Mouse (Mus musculus): ENCODE measurements around the gene Arid4a. TPM values are rescaled to one million over a fixed set of nuclear protein-coding genes. Genes with fewer than 3 reads are reported as not detected.

Arid4a gene
- 32.6 and 34.4 TPM in 2 replicates for polyA plus RNA-seq (2014; fragmentation: Nextera tagmentation; extraction: Ambion mirVana)

- Histone ChIP-seq H3K27ac (ENCODE audit: low read depth, low read length) (peak within 1 kb of the TSS; percentile 92), H3K9ac (ENCODE audit: low read length) (peak within 1 kb of the TSS; percentile 80), H3K4me1 (ENCODE audit: control insufficient read depth, insufficient read depth, low read length) (peaks cover 13% of the 10 kb centered on the region), H3K36me3 (ENCODE audit: control insufficient read depth, insufficient read depth, low read length) (peaks cover 4% of the 10 kb centered on the region; the same call in 1 of the 2 replicates), H3K4me2 (ENCODE audit: low read depth) (peak within 1 kb of the TSS; percentile 72), H3K9me3 (ENCODE audit: control insufficient read depth, low read length) (no peaks in the 10 kb centered on the region), H3K4me3 (ENCODE audit: low read depth, low read length) (peak within 1 kb of the TSS; percentile 95), H3K27me3 (ENCODE audit: control insufficient read depth, insufficient read depth, low read length) (no peaks in the 10 kb centered on the region)
- WGBS: under 1% methylated on average over 59 of the region's 61 CpGs
- ATAC-seq (ENCODE audit: insufficient read depth, low FRiP score, low TSS enrichment) (peak; percentile 99), DNase-seq (ENCODE audit: low spot score) (peak; percentile 97)
Measured at GRCm38 (mm10) chr12:71015363-71016210, at the start of gene Arid4a. TSS of gene Arid4a (plus strand) at chr12:71015990.

- Histone ChIP-seq H3K4me2 (ENCODE audit: low read depth) (peak overlapping the region; percentile 43), H3K27me3 (ENCODE audit: control insufficient read depth, insufficient read depth, low read length) (no peaks in the 10 kb centered on the region), H3K9me3 (ENCODE audit: control insufficient read depth, low read length) (no peaks in the 10 kb centered on the region), H3K4me3 (ENCODE audit: low read depth, low read length) (peak overlapping the region; percentile 54), H3K36me3 (ENCODE audit: control insufficient read depth, insufficient read depth, low read length) (0 out of 2 replicates have a peak, but pooled peaks cover 2% of the 10 kb centered on the region), H3K4me1 (ENCODE audit: control insufficient read depth, insufficient read depth, low read length) (no peaks in the 10 kb centered on the region), H3K9ac (ENCODE audit: low read length) (peak overlapping the region; percentile 72; the same call in 1 of the 2 replicates), H3K27ac (ENCODE audit: low read depth, low read length) (no peak overlapping the region)
- no peak for DNase-seq (ENCODE audit: low spot score)
- ATAC-seq (ENCODE audit: insufficient read depth, low FRiP score, low TSS enrichment): no peak
- WGBS: 58% methylated on average over 8 of the region's 8 CpGs
Measured at GRCm38 (mm10) chr12:70967581-70967980, 48.2 kb upstream of the Arid4a start.

- DNase-seq (ENCODE audit: low spot score) (peak; percentile 86), ATAC-seq (ENCODE audit: insufficient read depth, low FRiP score, low TSS enrichment) (peak; percentile 77)
- H3K4me1 ChIP-seq (ENCODE audit: control insufficient read depth, insufficient read depth, low read length): no peaks in the 10 kb centered on the region
- H3K4me3 ChIP-seq (ENCODE audit: low read depth, low read length): peak overlapping the region; percentile 54
- H3K4me2 ChIP-seq (ENCODE audit: low read depth): peak overlapping the region; percentile 43
- H3K9ac ChIP-seq (ENCODE audit: low read length): peak overlapping the region; percentile 72
- H3K27ac ChIP-seq (ENCODE audit: low read depth, low read length): peak overlapping the region; percentile 47; the same call in 1 of the 2 replicates
- H3K9me3 ChIP-seq (ENCODE audit: control insufficient read depth, low read length): no peaks in the 10 kb centered on the region
- no peaks in the 10 kb centered on the region for H3K27me3 ChIP-seq (ENCODE audit: control insufficient read depth, insufficient read depth, low read length)
- 0 out of 2 replicates have a peak, but pooled peaks cover under 1% of the 10 kb centered on the region for H3K36me3 ChIP-seq (ENCODE audit: control insufficient read depth, insufficient read depth, low read length)
- 0% methylated on average over 35 of the region's 35 CpGs for WGBS
Measured at GRCm38 (mm10) chr12:70968141-70968790, 47.5 kb upstream of the Arid4a start.

GRCm38 (mm10) chr12:70968791-70969307, 46.9 kb upstream of the Arid4a start:
- under 1% methylated on average over 15 of the region's 15 CpGs for WGBS
- ATAC-seq (ENCODE audit: insufficient read depth, low FRiP score, low TSS enrichment) (peak; percentile 56), DNase-seq (ENCODE audit: low spot score) (peak; percentile 89)
- Histone ChIP-seq H3K4me2 (ENCODE audit: low read depth) (peak overlapping the region; percentile 43), H3K36me3 (ENCODE audit: control insufficient read depth, insufficient read depth, low read length) (no peaks in the 10 kb centered on the region), H3K27ac (ENCODE audit: low read depth, low read length) (0 out of 2 replicates have a peak overlapping the region, but pooled peaks have one; percentile 23), H3K9me3 (ENCODE audit: control insufficient read depth, low read length) (no peaks in the 10 kb centered on the region), H3K4me1 (ENCODE audit: control insufficient read depth, insufficient read depth, low read length) (no peaks in the 10 kb centered on the region), H3K9ac (ENCODE audit: low read length) (peak overlapping the region; percentile 72), H3K27me3 (ENCODE audit: control insufficient read depth, insufficient read depth, low read length) (no peaks in the 10 kb centered on the region), H3K4me3 (ENCODE audit: low read depth, low read length) (peak overlapping the region; percentile 54)

- Histone ChIP-seq H3K27me3 (ENCODE audit: control insufficient read depth, insufficient read depth, low read length) (no peaks in the 10 kb centered on the region), H3K9ac (ENCODE audit: low read length) (no peak overlapping the region), H3K4me2 (ENCODE audit: low read depth) (peak overlapping the region; percentile 40), H3K4me3 (ENCODE audit: low read depth, low read length) (peak overlapping the region; percentile 31), H3K4me1 (ENCODE audit: control insufficient read depth, insufficient read depth, low read length) (no peaks in the 10 kb centered on the region), H3K9me3 (ENCODE audit: control insufficient read depth, low read length) (no peaks in the 10 kb centered on the region), H3K27ac (ENCODE audit: low read depth, low read length) (no peak overlapping the region), H3K36me3 (ENCODE audit: control insufficient read depth, insufficient read depth, low read length) (no peaks in the 10 kb centered on the region)
- DNase-seq (ENCODE audit: low spot score): peak; percentile 72
- WGBS: 5% methylated on average over 17 of the region's 17 CpGs
- no peak for ATAC-seq (ENCODE audit: insufficient read depth, low FRiP score, low TSS enrichment)
Measured at GRCm38 (mm10) chr12:70969485-70970184, 46.2 kb upstream of the Arid4a start.

- Histone ChIP-seq H3K4me3 (ENCODE audit: low read depth, low read length) (no peak overlapping the region), H3K4me2 (ENCODE audit: low read depth) (peak overlapping the region; percentile 0; the same call in 1 of the 2 replicates), H3K36me3 (ENCODE audit: control insufficient read depth, insufficient read depth, low read length) (no peaks in the 10 kb centered on the region), H3K9ac (ENCODE audit: low read length) (no peak overlapping the region), H3K4me1 (ENCODE audit: control insufficient read depth, insufficient read depth, low read length) (peaks cover 3% of the 10 kb centered on the region; the same call in 1 of the 2 replicates), H3K27ac (ENCODE audit: low read depth, low read length) (no peak overlapping the region), H3K9me3 (ENCODE audit: control insufficient read depth, low read length) (no peaks in the 10 kb centered on the region), H3K27me3 (ENCODE audit: control insufficient read depth, insufficient read depth, low read length) (no peaks in the 10 kb centered on the region)
- no peak for DNase-seq (ENCODE audit: low spot score)
- no peak for ATAC-seq (ENCODE audit: insufficient read depth, low FRiP score, low TSS enrichment)
- WGBS: 92% methylated on average over 4 of the region's 4 CpGs
Measured at GRCm38 (mm10) chr12:70973831-70974230, 42.0 kb upstream of the Arid4a start.

- ATAC-seq (ENCODE audit: insufficient read depth, low FRiP score, low TSS enrichment): peak; percentile 99
- Histone ChIP-seq H3K27ac (ENCODE audit: low read depth, low read length) (peak within 1 kb of the TSS; percentile 91), H3K9me3 (ENCODE audit: control insufficient read depth, low read length) (no peaks in the 10 kb centered on the region), H3K9ac (ENCODE audit: low read length) (peak within 1 kb of the TSS; percentile 92), H3K4me1 (ENCODE audit: control insufficient read depth, insufficient read depth, low read length) (peaks cover 3% of the 10 kb centered on the region; the same call in 1 of the 2 replicates), H3K36me3 (ENCODE audit: control insufficient read depth, insufficient read depth, low read length) (no peaks in the 10 kb centered on the region), H3K4me3 (ENCODE audit: low read depth, low read length) (peak within 1 kb of the TSS; percentile 87), H3K27me3 (ENCODE audit: control insufficient read depth, insufficient read depth, low read length) (no peaks in the 10 kb centered on the region), H3K4me2 (ENCODE audit: low read depth) (peak within 1 kb of the TSS; percentile 75)
- under 1% methylated on average over 71 of the region's 71 CpGs for WGBS
- DNase-seq (ENCODE audit: low spot score): peak; percentile 95
Measured at GRCm38 (mm10) chr12:70974441-70975266, 41.1 kb upstream of the Arid4a start, which contains the start of gene Psma3. TSS of gene Psma3 (plus strand) at chr12:70974621.
